Mouse (Mus musculus) limb, embryonic 13.5 days (tissue): ENCODE data around the gene Trpm3. TPM values are rescaled to one million over a fixed set of nuclear protein-coding genes. Genes with fewer than 3 reads are reported as not detected.
"Not testable (repeated sequence)": the region's sequence is repeated elsewhere in the genome, so short reads cannot be mapped to it uniquely, and the experiment has no call there.

Experiments
- ATAC-seq: fragments of 200-750 bp; cut with Nextera tagmentation; 2 replicates; pipeline ENCODE4 v1.8.0; 2017; ENCODE audit warnings: low read depth, moderate number of reproducible peaks, moderate TSS enrichment; ENCODE audit not compliant: low FRiP score
- H3K27ac ChIP-seq: fragments of 300-500 bp; sonication (generic); 2 replicates; pipeline ENCODE4 v1.5.1; 2015; ENCODE audit warnings: inconsistent platforms, mild to moderate bottlenecking, moderate library complexity
- H3K27me3 ChIP-seq: fragments of 300-500 bp; sonication (generic); 2 replicates; pipeline ENCODE4 v1.6.1; 2015; ENCODE audit warnings: mild to moderate bottlenecking, inconsistent platforms
- H3K36me3 ChIP-seq: fragments of 300-500 bp; sonication (generic); 2 replicates; pipeline ENCODE4 v1.6.1; 2015; ENCODE audit warnings: inconsistent platforms, mild to moderate bottlenecking, moderate library complexity
- H3K4me1 ChIP-seq: fragments of 300-500 bp; sonication (generic); 2 replicates; pipeline ENCODE4 v1.6.1; 2015; ENCODE audit warnings: inconsistent platforms
- H3K4me2 ChIP-seq: fragments of 300-500 bp; sonication (generic); replicated peaks from 2 replicates; pipeline ENCODE4 v1.6.1; 2015; ENCODE audit warnings: inconsistent platforms, mild to moderate bottlenecking, moderate library complexity
- H3K4me3 ChIP-seq: fragments of 300-500 bp; sonication (generic); 2 replicates; pipeline ENCODE4 v1.5.1; 2015; ENCODE audit warnings: moderate library complexity, mild to moderate bottlenecking, inconsistent platforms
- H3K9ac ChIP-seq: fragments of 300-500 bp; sonication (generic); 2 replicates; pipeline ENCODE4 v1.6.1; 2015; ENCODE audit warnings: mild to moderate bottlenecking, inconsistent platforms
- H3K9me3 ChIP-seq: fragments of 300-500 bp; sonication (generic); 2 replicates; pipeline ENCODE4 v1.6.1; 2016; ENCODE audit warnings: inconsistent platforms
- WGBS: fragments of 180-500 bp; shearing (Covaris S2); methylation state at CpG from one replicate; pipeline ENCODE4 v1.1.7; 2015; 5-methylcytosine and 5-hydroxymethylcytosine counted together
- polyA plus RNA-seq: library from polyadenylated mRNA; unstranded; fragments of >200 nt; fragmentation: Nextera tagmentation; extraction: Ambion mirVana; gene quantifications from 2 replicates; pipeline ENCODE4 v1.2.1, GENCODE M21; 2015

Trpm3 gene
- polyA plus RNA-seq, 1 experiment from 2014 or later, result 6.3 TPM

GRCm38 (mm10) chr19:22848251-22848650 is 709.4 kb downstream of the Trpm3 start:
- Histone ChIP-seq H3K27me3 (no peaks in the 10 kb centered on the region), H3K9me3 (no peaks in the 10 kb centered on the region), H3K36me3 (no peaks in the 10 kb centered on the region), H3K4me2 (no peak overlapping the region), H3K27ac (no peak overlapping the region), H3K4me1 (no peaks in the 10 kb centered on the region), H3K9ac (no peak overlapping the region), H3K4me3 (no peak overlapping the region)
- 90% methylated on average over 1 of the region's 1 CpGs for WGBS
- ATAC-seq, result no peak

- no peak overlapping the region for H3K9ac ChIP-seq
- no peak overlapping the region for H3K27ac ChIP-seq
- no peaks in the 10 kb centered on the region for H3K27me3 ChIP-seq
- H3K4me3 ChIP-seq, result no peak overlapping the region
- no peaks in the 10 kb centered on the region for H3K4me1 ChIP-seq
- H3K4me2 ChIP-seq, result no peak overlapping the region
- no peaks in the 10 kb centered on the region for H3K36me3 ChIP-seq
- WGBS, result 89% methylated on average over 7 of the region's 7 CpGs
- H3K9me3 ChIP-seq, result no peaks in the 10 kb centered on the region
- ATAC-seq, result no peak
Measured at GRCm38 (mm10) chr19:22848783-22849576, 710.1 kb downstream of the Trpm3 start.

DNA sequence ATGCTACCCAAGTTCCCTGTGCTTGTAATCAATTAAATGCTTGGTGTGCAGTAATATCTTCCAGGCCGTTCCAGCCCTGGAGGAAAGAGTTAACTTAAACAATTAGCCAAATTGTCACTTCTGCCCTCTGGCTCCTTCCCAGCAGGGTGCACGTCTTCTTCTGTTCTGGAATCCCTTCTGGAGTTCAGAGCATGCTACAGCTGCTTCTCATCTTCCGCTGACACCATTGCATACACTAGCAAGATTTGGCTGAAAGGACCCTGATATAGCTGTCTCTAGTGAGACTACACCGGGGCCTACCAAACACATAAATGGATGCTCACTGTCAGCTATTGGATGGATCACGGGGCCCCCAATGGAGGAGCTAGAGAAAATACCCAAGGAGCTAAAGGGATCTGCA is 712.6 kb downstream of the Trpm3 start:
- H3K27me3 ChIP-seq, H3K36me3 ChIP-seq, ATAC-seq, H3K4me3 ChIP-seq, H3K27ac ChIP-seq, H3K4me2 ChIP-seq, H3K9ac ChIP-seq, H3K4me1 ChIP-seq, H3K9me3 ChIP-seq: not testable (repeated sequence)
- WGBS, result 44% methylated on average over 5 of the region's 5 CpGs

- H3K4me3 ChIP-seq, result no peak overlapping the region
- WGBS, result 61% methylated on average over 4 of the region's 4 CpGs
- no peaks in the 10 kb centered on the region for H3K36me3 ChIP-seq
- H3K9ac ChIP-seq, result no peak overlapping the region
- no peak overlapping the region for H3K27ac ChIP-seq
- H3K4me2 ChIP-seq, result no peak overlapping the region
- H3K27me3 ChIP-seq, result no peaks in the 10 kb centered on the region
- no peaks in the 10 kb centered on the region for H3K9me3 ChIP-seq
- 0 out of 2 replicates have a peak, but pooled peaks cover 5% of the 10 kb centered on the region for H3K4me1 ChIP-seq
- no peak for ATAC-seq
Measured at GRCm38 (mm10) chr19:22859644-22860043, 720.8 kb downstream of the Trpm3 start.

- Histone ChIP-seq H3K4me2 (no peak overlapping the region), H3K9ac (no peak overlapping the region), H3K9me3 (no peaks in the 10 kb centered on the region), H3K4me1 (no peaks in the 10 kb centered on the region; the same call in 1 of the 2 replicates), H3K27me3 (no peaks in the 10 kb centered on the region), H3K27ac (no peak overlapping the region), H3K4me3 (no peak overlapping the region), H3K36me3 (no peaks in the 10 kb centered on the region)
- WGBS, result 77% methylated on average over 5 of the region's 5 CpGs
- no peak for ATAC-seq
Measured at GRCm38 (mm10) chr19:22867456-22867855, 728.6 kb downstream of the Trpm3 start.

DNA sequence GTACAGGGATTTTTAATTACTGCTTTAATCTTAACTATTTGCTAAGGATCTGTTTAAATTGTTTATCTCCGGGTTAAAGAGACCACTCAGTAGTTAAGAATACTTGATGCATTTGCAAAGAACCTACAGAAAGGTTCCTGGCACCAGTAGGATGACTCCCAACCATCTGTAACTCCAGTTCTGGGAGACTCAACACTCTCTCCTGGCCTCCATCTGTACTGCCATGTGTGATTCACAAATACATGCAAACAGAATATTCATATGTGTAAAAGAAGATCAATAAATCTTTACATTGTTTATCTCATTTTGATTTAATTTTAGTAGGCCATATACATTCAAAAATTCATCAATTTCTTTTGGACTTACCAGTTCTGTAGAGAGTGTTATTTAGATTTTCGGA is 731.0 kb downstream of the Trpm3 start:
- no peaks in the 10 kb centered on the region for H3K9me3 ChIP-seq
- H3K4me3 ChIP-seq, result no peak overlapping the region
- 87% methylated on average over 2 of the region's 2 CpGs for WGBS
- H3K9ac ChIP-seq, result no peak overlapping the region
- no peaks in the 10 kb centered on the region for H3K27me3 ChIP-seq
- peaks cover 4% of the 10 kb centered on the region; the same call in 1 of the 2 replicates for H3K4me1 ChIP-seq
- ATAC-seq, result no peak
- no peaks in the 10 kb centered on the region for H3K36me3 ChIP-seq
- no peak overlapping the region for H3K27ac ChIP-seq
- H3K4me2 ChIP-seq, result no peak overlapping the region

DNA sequence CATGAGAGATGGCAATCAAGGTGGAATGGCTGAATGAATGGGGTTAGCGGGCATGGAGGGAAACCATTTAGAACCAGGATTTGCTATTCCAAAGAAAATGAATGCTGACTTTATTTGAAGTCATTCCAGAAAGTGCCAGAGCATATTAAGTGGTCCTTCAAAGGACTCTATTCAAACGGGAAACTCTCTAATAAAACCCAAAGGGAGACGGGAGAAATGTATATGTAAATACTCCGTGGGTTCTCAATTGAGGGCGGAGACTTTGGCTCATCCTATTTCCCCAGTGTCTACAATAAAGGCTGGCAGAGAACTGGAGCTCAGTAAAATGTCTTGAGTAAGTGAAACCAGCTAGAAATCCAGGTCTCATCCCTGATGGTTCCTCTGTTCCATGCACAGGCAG is 733.6 kb downstream of the Trpm3 start:
- Histone ChIP-seq H3K36me3 (no peaks in the 10 kb centered on the region), H3K4me2 (no peak overlapping the region), H3K4me1 (peaks cover 4% of the 10 kb centered on the region; the same call in 1 of the 2 replicates), H3K9me3 (no peaks in the 10 kb centered on the region), H3K4me3 (no peak overlapping the region), H3K27me3 (no peaks in the 10 kb centered on the region), H3K9ac (no peak overlapping the region), H3K27ac (no peak overlapping the region)
- no peak for ATAC-seq
- 58% methylated on average over 5 of the region's 5 CpGs for WGBS

GRCm38 (mm10) chr19:22880199-22880598 is 741.4 kb downstream of the Trpm3 start:
- Histone ChIP-seq H3K4me2 (no peak overlapping the region), H3K27me3 (no peaks in the 10 kb centered on the region), H3K27ac (no peak overlapping the region), H3K9me3 (no peaks in the 10 kb centered on the region), H3K9ac (no peak overlapping the region), H3K4me1 (peaks cover 9% of the 10 kb centered on the region), H3K36me3 (no peaks in the 10 kb centered on the region), H3K4me3 (no peak overlapping the region)
- WGBS, result 61% methylated on average over 1 of the region's 1 CpGs
- no peak for ATAC-seq

DNA sequence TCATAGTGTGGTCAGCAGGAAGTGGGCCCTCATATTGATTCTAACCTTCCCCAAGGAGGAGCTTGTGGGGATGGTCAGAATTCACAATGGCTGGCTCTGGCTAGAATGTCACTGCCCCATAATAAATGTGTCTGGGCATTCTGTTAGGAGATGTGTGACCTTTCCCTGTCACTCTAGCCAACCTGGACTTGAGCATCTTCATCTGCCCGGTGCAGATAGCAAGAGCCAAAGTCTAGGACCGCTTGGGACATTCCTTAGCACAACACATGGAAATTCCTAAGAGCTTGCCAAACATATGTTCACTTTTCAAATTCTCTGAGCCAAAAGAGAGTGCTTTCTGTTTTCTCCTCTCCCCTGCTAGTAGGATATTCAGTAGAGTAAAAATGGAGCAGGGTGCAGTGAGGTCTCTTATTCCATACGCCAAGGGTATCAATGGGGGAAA is 743.8 kb downstream of the Trpm3 start:
- WGBS, result 62% methylated on average over 3 of the region's 3 CpGs
- no peak for ATAC-seq

DNA sequence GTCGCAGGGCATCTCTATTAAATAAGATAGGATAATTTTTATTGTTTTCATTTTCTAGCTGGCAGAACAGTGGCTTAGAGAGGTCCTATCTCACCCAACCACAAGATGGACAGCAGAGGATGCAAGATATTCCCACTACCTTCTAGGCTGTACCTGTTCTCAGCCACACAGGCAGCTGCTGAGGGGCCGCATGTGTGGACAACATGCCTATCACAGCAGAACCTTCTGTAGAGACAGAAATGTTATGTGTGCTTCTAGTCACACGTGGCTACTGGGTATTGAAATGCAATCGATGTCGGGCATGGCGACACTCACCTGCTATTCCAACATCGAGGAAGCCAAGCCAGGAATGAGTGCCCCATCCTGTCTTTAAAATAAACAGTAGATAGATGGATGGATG is 744.3 kb downstream of the Trpm3 start:
- no peak overlapping the region for H3K4me3 ChIP-seq
- no peak for ATAC-seq
- no peaks in the 10 kb centered on the region for H3K36me3 ChIP-seq
- WGBS, result 87% methylated on average over 7 of the region's 7 CpGs
- H3K9ac ChIP-seq, result no peak overlapping the region
- no peaks in the 10 kb centered on the region for H3K9me3 ChIP-seq
- peaks cover 9% of the 10 kb centered on the region for H3K4me1 ChIP-seq
- no peak overlapping the region for H3K4me2 ChIP-seq
- no peak overlapping the region for H3K27ac ChIP-seq
- no peaks in the 10 kb centered on the region for H3K27me3 ChIP-seq

More for the DNA sequence above, 743.8 kb downstream of the Trpm3 start:
- H3K27ac ChIP-seq, result no peak overlapping the region
- H3K4me3 ChIP-seq, result no peak overlapping the region
- no peaks in the 10 kb centered on the region for H3K27me3 ChIP-seq
- H3K9ac ChIP-seq, result no peak overlapping the region
- H3K4me1 ChIP-seq, result peaks cover 9% of the 10 kb centered on the region
- no peaks in the 10 kb centered on the region for H3K36me3 ChIP-seq
- H3K9me3 ChIP-seq, result no peaks in the 10 kb centered on the region
- no peak overlapping the region for H3K4me2 ChIP-seq

- Histone ChIP-seq H3K27me3 (no peaks in the 10 kb centered on the region), H3K36me3 (no peaks in the 10 kb centered on the region), H3K4me3 (peak overlapping the region; percentile 24), H3K9me3 (no peaks in the 10 kb centered on the region), H3K27ac (no peak overlapping the region), H3K4me1 (peaks cover 9% of the 10 kb centered on the region), H3K9ac (no peak overlapping the region), H3K4me2 (peak overlapping the region; percentile 57)
- WGBS, result 23% methylated on average over 18 of the region's 18 CpGs
- ATAC-seq, result peak; percentile 82
Measured at GRCm38 (mm10) chr19:22883744-22884317, 745.0 kb downstream of the Trpm3 start.

DNA sequence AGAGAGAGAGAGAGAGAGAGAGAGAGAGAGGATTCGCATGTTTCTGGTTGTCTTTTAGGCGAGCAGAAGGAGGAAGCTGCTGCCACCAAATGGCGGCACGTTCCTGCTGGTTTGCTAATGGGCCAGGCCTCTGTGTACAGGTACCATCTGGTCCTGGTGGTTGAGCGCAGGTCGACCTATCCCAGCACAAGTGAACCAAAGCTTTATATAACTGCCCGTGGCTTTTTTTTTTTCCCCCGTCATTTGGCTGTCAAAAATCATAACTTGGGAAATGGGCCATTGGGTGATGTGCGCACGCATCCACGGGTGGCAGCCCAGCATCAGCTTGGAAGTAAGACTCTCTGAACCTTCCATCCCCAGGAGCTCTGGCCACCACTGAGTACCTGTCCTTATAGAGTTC is 745.5 kb downstream of the Trpm3 start:
- Histone ChIP-seq H3K9ac (no peak overlapping the region), H3K4me1 (peaks cover 9% of the 10 kb centered on the region), H3K4me3 (no peak overlapping the region), H3K9me3 (no peaks in the 10 kb centered on the region), H3K27me3 (no peaks in the 10 kb centered on the region), H3K4me2 (peak overlapping the region; percentile 57), H3K36me3 (no peaks in the 10 kb centered on the region), H3K27ac (no peak overlapping the region)
- 46% methylated on average over 11 of the region's 11 CpGs for WGBS
- no peak for ATAC-seq
